Mouse (Mus musculus) thymus, adult 2 months (tissue): ENCODE results near the gene Gm45713.

Experiments
- CTCF ChIP-seq: fragments of 200-500 bp; IDR thresholded peaks from 2 replicates; pipeline ENCODE4 v1.5.1; 2012; ENCODE audit warnings: mild to moderate bottlenecking, control low read depth, low read length, moderate library complexity, borderline replicate concordance; ENCODE audit not compliant: control insufficient read depth, poor library complexity, insufficient read depth; ENCODE audit errors: extremely low read depth
- POLR2A ChIP-seq: fragments of 200-500 bp; IDR thresholded peaks from 2 replicates; pipeline ENCODE4 v1.6.1; 2012; ENCODE audit warnings: mild to moderate bottlenecking, low read length, control low read depth, moderate library complexity; ENCODE audit not compliant: control insufficient read depth, poor library complexity, insufficient read depth; ENCODE audit errors: extremely low read depth

GRCm38 (mm10) chr7:45148534-45149098, 12.6 kb upstream of the Gm45713 start:
- TF ChIP-seq CTCF (no peak), POLR2A (no peak)
